In genomic region chr1:125561841-125562240, GRCm38 (mm10) we compare ENCODE assay signal across 8 mouse cellular contexts. TPM values are rescaled to one million over a fixed set of nuclear protein-coding genes. Genes with fewer than 3 reads are reported as not detected.
DNase-seq lines count a peak whose midpoint lies in the region; ATAC-seq and TF ChIP-seq lines count a peak whose summit lies in the region.

No protein-coding gene starts in this region.

- WGBS in kidney, adult 2 months, result 68% methylated on average over 4 of the region's 4 CpGs
- 57% methylated on average over 4 of the region's 4 CpGs for WGBS in heart, embryonic 13.5 days
- 79% methylated on average over 4 of the region's 4 CpGs for WGBS in liver, embryonic 13.5 days (ENCODE audit: insufficient replicate concordance)

- H3K27me3 ChIP-seq in kidney, adult 2 months (replicated peaks; ENCODE audit: control insufficient read depth, insufficient read depth, low read length), result no peaks in the 10 kb centered on the region
- H3K27me3 ChIP-seq in heart, embryonic 13.5 days (replicated peaks), result 0 out of 2 replicates have a peak, but pooled peaks cover 3% of the 10 kb centered on the region
- no peaks in the 10 kb centered on the region for H3K27me3 ChIP-seq in liver, embryonic 13.5 days

- TF ChIP-seq CTCF in kidney, adult 2 months (conservative IDR thresholded peaks at IDR 0.05; ENCODE audit: insufficient read depth, insufficient read length, low read depth, low read length), result no peak

- peak overlapping the region; percentile 96 for H3K4me3 ChIP-seq in kidney, adult 2 months (ENCODE audit: insufficient read depth, low read depth, low read length)
- peak overlapping the region; percentile 92 for H3K4me3 ChIP-seq in heart, embryonic 13.5 days
- peak overlapping the region; percentile 74 for H3K4me3 ChIP-seq in liver, embryonic 13.5 days (replicated peaks)

- H3K9me3 ChIP-seq in heart, embryonic 13.5 days, result no peaks in the 10 kb centered on the region
- no peaks in the 10 kb centered on the region for H3K9me3 ChIP-seq in liver, embryonic 13.5 days (replicated peaks)

- peaks cover 6% of the 10 kb centered on the region; the same call in 1 of the 2 replicates for H3K4me1 ChIP-seq in kidney, adult 2 months (ENCODE audit: control insufficient read depth, insufficient read depth, low read length)
- peaks cover 25% of the 10 kb centered on the region for H3K4me1 ChIP-seq in heart, embryonic 13.5 days
- H3K4me1 ChIP-seq in liver, embryonic 13.5 days (replicated peaks), result peaks cover 29% of the 10 kb centered on the region

- H3K27ac ChIP-seq in kidney, adult 2 months (ENCODE audit: insufficient read depth, low read depth, low read length), result no peak overlapping the region; the same call in 1 of the 2 replicates
- peak overlapping the region; percentile 96 for H3K27ac ChIP-seq in heart, embryonic 13.5 days (replicated peaks)
- H3K27ac ChIP-seq in liver, embryonic 13.5 days, result no peak overlapping the region

- no peak for DNase-seq in kidney, adult 2 months
- no peak for DNase-seq in kidney, adult 8-10 months
- DNase-seq in adipocyte (ENCODE audit: low spot score), result peak; percentile 54
- no peak for DNase-seq in liver, embryonic 13.5 days
- no peak for DNase-seq in yolk sac, embryonic 10.5 days (ENCODE audit: low spot score)
- no peak for DNase-seq in B cell, adult 2 months
- no peak for DNase-seq in spleen, adult 12 weeks (ENCODE audit: low spot score)

- ATAC-seq in heart, embryonic 13.5 days (ENCODE audit: extremely low read depth, insufficient number of reproducible peaks, low FRiP score, low TSS enrichment), result no peak
- no peak for ATAC-seq in liver, embryonic 13.5 days (ENCODE audit: low read depth)

- peaks cover 3% of the 10 kb centered on the region; the same call in 1 of the 2 replicates for H3K36me3 ChIP-seq in kidney, adult 2 months (ENCODE audit: control insufficient read depth, insufficient read depth, low read length)
- H3K36me3 ChIP-seq in heart, embryonic 13.5 days, result peaks cover 35% of the 10 kb centered on the region
- H3K36me3 ChIP-seq in liver, embryonic 13.5 days, result no peaks in the 10 kb centered on the region

- peak overlapping the region; percentile 98 for H3K9ac ChIP-seq in heart, embryonic 13.5 days
- H3K9ac ChIP-seq in liver, embryonic 13.5 days, result peak overlapping the region; percentile 77; the same call in 1 of the 2 replicates

- H3K4me2 ChIP-seq in heart, embryonic 13.5 days, result peak overlapping the region; percentile 82
- peak overlapping the region; percentile 92 for H3K4me2 ChIP-seq in liver, embryonic 13.5 days

- no peak for TF ChIP-seq POLR2A in kidney, adult 2 months (IDR thresholded peaks at IDR 0.05; ENCODE audit: low read depth, low read length)

RNA-seq across cellular contexts. Expression of gene Slc35f5, which starts 1.4 kb away (rescaled TPM):
- polyA plus RNA-seq in kidney, adult 2 months (2012; rRNA removed), result 32.0 and 36.3 TPM in 2 replicates
- polyA plus RNA-seq in heart, embryonic 13.5 days (2015; fragmentation: Nextera tagmentation; extraction: Ambion mirVana), result 53.8 and 67.1 TPM in 2 replicates
- 18.5 and 22.2 TPM in 2 replicates for polyA plus RNA-seq in liver, embryonic 13.5 days (2015; fragmentation: Nextera tagmentation; extraction: Ambion mirVana)
